Mouse (Mus musculus): ENCODE results near the gene Med13l.
"Not testable (repeated sequence)": the region's sequence is repeated elsewhere in the genome, so short reads cannot be mapped to it uniquely, and the experiment has no call there.

The Med13l gene

DNA sequence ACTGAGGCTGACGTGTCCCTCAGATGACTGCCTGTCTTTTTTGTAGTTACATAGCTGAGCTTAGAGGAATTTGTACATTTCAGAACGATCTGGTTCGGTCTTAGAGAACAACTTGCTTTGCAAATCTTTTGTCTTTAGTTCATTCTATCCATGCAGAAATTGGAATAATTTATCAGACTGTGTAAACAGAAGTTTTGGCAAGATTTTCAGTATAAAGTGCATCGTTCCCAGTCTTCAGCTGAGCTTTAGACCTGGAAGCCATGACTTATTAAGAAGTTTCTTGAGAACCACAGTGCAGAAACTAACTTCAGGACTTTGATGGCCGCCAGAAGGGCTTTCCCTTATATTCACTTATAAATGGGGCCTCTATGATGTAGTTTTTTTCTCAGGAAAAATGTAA lies 67.2 kb downstream of the Med13l start:
- in situ Hi-C loops (cut with MboI, MseI), result no loop called here

- in situ Hi-C loops (cut with MboI, MseI), result no loop called here
These were observed 67.7 kb downstream of the Med13l start for GRCm38 (mm10) chr5:118628211-118628610.

- in situ Hi-C loops (cut with MboI, MseI), result no loop called here
These were observed 71.9 kb downstream of the Med13l start for GRCm38 (mm10) chr5:118632346-118632745.

GRCm38 (mm10) chr5:118633106-118633505 lies 72.6 kb downstream of the Med13l start:
- in situ Hi-C loops (cut with MboI, MseI), result no loop called here

DNA sequence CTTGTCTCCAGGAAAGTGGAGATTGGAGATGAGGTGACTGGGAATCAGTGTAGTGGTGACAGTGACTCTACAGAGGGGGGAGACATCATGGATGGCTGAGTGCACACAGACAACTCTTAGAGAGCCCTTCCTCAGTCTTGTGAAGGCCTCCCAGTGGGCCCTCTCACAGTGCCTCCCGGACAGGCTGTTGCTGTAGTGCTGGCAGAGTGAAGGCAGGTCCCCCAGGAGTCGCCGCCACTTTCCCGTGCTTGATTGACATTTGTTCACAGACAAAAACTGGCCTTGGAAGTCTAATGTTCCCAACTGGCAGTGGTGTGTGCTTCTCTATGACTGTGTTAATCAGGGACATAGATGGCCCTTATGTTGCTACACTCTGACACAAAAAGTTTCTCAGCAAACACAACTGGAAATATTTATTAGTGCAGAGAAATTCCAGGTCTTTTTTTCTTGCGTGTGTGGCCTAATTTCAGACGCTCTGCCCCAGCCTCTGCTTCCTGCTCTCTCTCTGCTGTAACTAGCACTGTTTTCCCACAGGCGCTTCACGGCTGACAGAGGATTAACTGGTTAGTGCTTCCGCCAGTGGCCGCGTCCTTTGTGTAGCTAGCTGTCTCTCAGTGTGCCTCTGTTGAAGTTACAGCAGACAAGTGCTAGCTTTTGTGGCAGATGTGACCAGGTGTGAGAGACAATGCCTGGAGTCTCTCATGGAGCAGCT lies 75.2 kb downstream of the Med13l start:
- in situ Hi-C loops (cut with MboI, MseI), result no loop called here

DNA sequence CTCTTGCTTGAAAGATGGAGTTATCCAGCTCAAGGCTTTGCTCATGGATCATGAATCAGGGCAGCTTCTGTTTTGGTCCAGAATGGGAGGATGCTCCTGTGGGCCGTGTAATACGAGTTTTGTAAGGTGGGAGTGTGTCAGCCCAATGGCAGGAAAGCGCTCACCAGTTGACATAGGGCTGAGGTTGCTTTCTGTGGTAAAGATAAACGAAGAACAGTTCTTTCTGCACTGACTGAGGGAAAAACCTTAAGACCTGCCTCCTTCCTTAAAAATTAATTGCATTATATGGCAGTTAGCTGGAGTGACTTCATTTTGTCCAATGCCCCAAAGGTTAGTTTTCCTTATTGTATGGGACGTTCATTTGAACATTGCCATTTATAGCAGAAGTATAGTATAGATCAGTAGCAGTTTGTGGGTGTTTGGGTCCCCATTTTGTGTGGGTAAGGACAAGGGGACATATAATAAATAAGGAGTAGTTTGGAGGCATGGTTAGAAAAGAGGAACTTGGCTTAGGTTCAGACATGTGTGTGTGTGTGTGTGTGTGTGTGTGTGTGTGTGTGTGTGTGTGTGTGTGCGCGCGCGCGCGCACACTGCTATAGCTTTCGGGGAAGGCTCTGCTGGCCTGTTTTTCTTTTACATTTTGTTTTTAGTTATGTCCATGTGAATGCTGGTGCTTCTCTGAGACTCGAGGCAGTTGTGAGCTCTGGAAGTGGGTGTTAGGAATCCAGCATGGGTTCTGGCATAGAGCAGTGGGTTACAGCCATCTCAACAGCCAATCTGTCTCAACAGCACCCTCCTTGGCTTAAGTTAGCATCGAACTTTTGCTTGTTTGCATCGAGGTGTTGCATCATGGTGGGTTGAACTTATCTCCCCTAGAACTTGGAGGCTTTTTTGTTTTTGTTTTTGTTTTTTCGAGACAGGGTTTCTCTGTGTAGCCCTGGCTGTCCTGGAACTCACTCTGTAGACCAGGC lies 76.2 kb downstream of the Med13l start:
- in situ Hi-C loops (cut with MboI, MseI), result no loop called here

DNA sequence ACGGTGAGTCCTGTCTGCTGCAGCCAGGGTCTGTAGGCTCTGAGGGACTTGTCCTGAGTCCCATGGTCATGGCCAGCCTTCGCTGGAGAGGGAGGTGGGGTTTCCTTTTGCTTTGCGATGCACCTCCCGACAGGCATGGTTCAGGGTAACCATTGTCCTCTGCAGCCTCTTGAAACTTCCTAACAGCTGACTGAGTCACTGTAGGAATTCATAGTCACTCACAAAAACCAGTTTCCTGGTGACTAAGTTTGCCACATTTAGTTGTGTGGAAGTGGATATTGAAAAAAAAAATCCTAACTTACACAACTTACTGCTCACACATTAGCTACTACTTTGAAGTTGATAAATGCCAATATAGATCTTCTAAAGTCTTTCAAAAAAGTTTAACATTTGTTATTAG lies 77.5 kb downstream of the Med13l start:
- in situ Hi-C loops (cut with MboI, MseI), result no loop called here

GRCm38 (mm10) chr5:118638534-118639109 lies 78.1 kb downstream of the Med13l start:
- in situ Hi-C loops (cut with MboI, MseI), result no loop called here

GRCm38 (mm10) chr5:118639117-118639707 lies 78.7 kb downstream of the Med13l start:
- in situ Hi-C loops (cut with MboI, MseI), result no loop called here

- in situ Hi-C loops (cut with MboI, MseI), result no loop called here
These were observed 83.6 kb downstream of the Med13l start for GRCm38 (mm10) chr5:118644041-118644440.

GRCm38 (mm10) chr5:118644511-118644910 lies 84.0 kb downstream of the Med13l start:
- in situ Hi-C loops (cut with MboI, MseI), result no loop called here

DNA sequence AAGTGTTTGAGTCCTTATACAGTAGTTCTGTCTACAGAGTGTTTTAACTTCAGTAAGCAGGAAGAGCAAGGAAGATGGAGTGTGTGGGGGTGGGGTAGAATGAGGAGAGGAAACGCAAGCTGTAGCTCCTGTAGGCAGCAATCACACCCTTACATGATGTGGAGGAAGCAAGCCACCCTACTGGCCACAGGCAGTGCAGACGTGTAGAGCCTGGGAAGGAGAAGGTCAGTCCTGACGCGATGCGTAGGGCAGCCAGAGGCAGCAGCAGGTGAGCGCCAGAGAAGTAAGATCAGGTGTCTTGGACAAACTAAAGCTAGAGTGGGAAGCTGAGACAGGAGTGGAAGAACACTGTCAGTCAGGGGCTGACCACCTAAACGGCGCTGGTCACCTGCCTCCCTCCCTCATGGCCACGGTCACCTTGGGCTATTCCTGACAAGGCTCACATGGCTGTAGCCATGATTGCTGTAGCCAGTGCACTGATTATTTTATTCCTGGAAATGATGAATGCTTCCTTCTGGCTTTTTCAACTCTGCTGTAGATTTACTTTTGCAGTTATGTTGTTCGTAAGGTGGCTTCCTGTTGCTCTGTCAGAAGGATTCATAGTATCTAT lies 84.8 kb downstream of the Med13l start:
- in situ Hi-C loops (cut with MboI, MseI), result no loop called here

DNA sequence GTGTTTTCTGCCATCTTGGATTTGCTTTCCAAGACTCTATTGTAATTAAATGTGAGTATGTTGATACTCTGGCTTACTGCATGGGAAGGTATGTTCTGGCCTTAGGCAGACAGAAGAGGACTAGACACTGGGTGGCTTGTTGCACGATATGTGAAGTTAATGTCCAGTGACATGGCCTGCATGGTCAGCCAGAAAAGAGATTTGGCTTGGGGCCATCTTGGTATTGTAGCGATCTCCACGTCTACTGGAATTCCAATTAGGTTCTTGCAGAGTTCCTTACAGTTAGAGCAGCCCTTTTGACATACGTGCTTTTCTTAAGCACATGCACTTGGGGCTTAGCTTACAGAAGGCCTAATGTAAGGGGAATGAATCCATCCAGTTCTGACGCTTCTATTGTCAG lies 86.4 kb downstream of the Med13l start:
- in situ Hi-C loops (cut with MboI, MseI), result no loop called here

DNA sequence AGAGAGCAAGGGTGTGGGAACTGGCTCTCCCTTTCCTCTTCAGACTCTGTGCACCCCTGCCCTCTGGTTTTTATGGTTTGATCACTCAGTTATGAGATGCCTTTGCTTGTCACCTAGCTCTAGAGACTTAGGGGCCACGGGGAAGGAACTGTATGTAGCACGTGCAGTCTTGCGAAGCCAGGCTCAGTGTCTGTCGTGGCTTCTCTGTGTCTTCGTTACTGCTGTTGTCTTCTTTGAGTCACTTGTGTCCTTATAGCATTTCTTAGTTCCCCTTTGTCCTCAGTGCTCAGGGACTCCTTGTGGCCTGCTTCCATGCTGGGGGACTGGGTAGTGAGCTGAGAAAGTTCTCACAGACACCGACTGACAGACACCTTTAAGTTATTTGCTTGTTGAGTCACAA lies 86.9 kb downstream of the Med13l start:
- in situ Hi-C loops (cut with MboI, MseI), result no loop called here

GRCm38 (mm10) chr5:118649215-118650006 lies 88.9 kb downstream of the Med13l start:
- in situ Hi-C loops (cut with MboI, MseI), result no loop called here

GRCm38 (mm10) chr5:118650007-118650548 lies 89.6 kb downstream of the Med13l start:
- in situ Hi-C loops (cut with MboI, MseI), result no loop called here

DNA sequence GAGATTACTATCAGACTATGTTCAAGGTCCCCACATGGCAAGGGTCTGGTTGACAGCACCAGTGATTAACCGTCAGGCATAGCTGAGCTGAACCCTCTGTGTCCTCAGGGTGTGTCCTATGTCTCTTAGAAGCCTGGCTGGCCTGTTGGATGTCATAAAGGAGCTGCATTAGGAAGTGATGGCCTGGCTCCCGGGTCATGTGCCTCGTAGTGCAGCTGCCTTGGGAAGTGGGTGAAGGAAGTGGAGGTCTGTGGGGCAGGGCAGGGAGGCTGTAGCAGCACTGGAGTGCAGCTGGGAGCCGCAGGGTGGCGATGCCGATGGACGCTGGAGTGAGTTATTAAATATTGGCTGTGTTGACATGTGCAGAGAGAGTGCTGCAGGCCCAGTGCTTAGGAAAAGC lies 90.3 kb downstream of the Med13l start:
- in situ Hi-C loops (cut with MboI, MseI), result no loop called here

DNA sequence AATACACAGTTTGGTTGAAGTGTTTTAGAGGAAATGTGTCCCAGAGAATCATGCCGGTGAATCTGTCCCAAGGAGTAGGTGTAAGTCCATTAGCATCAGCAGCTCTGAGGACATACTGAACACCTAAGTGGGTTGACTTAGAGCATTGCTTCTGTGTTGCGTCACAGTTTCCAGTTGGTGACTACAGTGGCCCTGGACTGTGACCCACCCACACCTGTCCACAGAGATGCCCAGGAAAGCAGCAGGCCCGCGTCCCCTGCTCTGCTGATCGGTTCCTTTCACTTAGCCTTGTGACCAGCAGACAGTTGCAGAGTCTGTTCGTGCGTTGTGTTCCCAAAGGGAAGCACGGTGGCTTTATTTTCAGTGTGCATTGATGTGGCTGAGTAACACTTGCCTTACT lies 92.1 kb downstream of the Med13l start:
- in situ Hi-C loops (cut with MboI, MseI), result no loop called here

DNA sequence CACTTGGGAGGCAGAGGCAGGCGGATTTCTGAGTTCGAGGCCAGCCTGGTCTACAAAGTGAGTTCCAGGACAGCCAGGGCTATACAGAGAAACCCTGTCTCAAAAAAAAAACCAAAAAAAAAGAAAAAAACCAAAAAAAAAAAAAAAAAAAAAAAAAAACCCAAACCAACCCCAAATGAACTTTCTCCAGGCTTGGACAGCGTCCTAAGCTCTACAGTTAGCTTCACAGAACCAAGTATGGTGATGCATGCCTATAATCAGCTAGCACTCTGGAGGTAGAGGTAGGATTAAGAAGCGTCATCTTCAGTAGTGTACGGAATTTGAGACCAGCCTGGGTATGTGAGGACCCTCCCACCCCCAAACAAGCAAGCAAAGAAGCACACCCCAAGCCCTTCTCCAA lies 92.6 kb downstream of the Med13l start:
- in situ Hi-C loops (cut with MboI, MseI), result not testable (repeated sequence)

DNA sequence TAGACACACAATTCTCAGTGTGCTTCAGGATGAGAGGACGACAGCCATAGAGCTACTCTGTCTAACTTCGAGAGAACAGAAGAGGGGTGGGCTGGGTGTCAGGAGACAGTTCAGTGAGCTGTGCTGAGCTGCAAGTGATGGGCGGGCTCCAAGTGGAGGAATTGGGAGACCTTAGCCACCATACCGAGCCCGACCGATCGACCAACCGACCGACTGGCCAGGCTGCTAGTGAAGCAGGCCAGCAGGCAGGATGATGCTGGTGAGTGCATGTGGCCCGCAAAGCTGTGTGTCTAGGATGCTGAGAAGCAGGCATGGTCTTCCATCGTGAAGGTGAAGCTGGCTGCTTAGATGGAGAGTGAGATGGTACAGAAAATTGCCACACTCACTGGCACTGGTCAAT lies 94.1 kb downstream of the Med13l start:
- in situ Hi-C loops (cut with MboI, MseI), result no loop called here

GRCm38 (mm10) chr5:118655025-118655424 lies 94.5 kb downstream of the Med13l start:
- in situ Hi-C loops (cut with MboI, MseI), result no loop called here
